Mouse (Mus musculus): ENCODE measurements around the gene Ehmt2. TPM values are rescaled to one million over a fixed set of nuclear protein-coding genes. Genes with fewer than 3 reads are reported as not detected.

The Ehmt2 gene
- polyA plus RNA-seq, 1 experiment from 2014 or later, result 93.7 TPM

GRCm38 (mm10) chr17:34910982-34911381 is 12.7 kb downstream of the Ehmt2 start:
- 84% methylated on average over 10 of the region's 10 CpGs for WGBS
- no peak overlapping the region for H3K27ac ChIP-seq
- no peak for ATAC-seq (replicated peaks; ENCODE audit: low FRiP score)

DNA sequence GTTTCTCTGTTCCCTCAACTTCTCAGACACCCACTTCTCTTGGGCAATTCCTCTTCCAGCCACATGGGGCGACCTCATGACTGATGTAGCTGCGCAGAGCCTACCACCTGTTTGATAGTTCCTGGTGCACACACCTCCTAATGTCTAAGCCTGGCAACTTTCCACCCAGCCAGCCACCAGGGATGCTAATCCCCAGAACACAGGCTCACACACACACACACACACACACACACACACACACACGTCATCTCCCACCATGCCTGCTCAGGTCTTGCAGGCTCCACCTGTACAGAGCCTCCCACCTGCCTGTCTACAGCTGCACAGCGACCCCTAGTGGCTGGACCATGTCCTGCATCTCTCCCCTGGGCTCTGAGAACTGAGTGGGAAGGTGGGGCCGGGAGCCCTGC is 13.7 kb downstream of the Ehmt2 start:
- 47% methylated on average over 5 of the region's 5 CpGs for WGBS
- H3K4me1 ChIP-seq, result peaks cover 19% of the 10 kb centered on the region
- no peaks in the 10 kb centered on the region for H3K27me3 ChIP-seq
- no peak overlapping the region for H3K9ac ChIP-seq
- H3K4me2 ChIP-seq, result no peak overlapping the region
- no peak overlapping the region for H3K4me3 ChIP-seq (replicated peaks)
- peaks cover 68% of the 10 kb centered on the region for H3K36me3 ChIP-seq
- ATAC-seq (replicated peaks; ENCODE audit: low FRiP score), result peak; percentile 23; the same call in 1 of the 2 replicates
- H3K9me3 ChIP-seq (replicated peaks), result no peaks in the 10 kb centered on the region
- H3K27ac ChIP-seq, result no peak overlapping the region

More at GRCm38 (mm10) chr17:34910982-34911381, 12.7 kb downstream of the Ehmt2 start:
- H3K27me3 ChIP-seq, result no peaks in the 10 kb centered on the region
- no peak overlapping the region for H3K4me3 ChIP-seq (replicated peaks)
- H3K9ac ChIP-seq, result no peak overlapping the region
- no peak overlapping the region for H3K4me2 ChIP-seq
- H3K9me3 ChIP-seq (replicated peaks), result no peaks in the 10 kb centered on the region
- H3K4me1 ChIP-seq, result peaks cover 19% of the 10 kb centered on the region
- peaks cover 78% of the 10 kb centered on the region for H3K36me3 ChIP-seq

DNA sequence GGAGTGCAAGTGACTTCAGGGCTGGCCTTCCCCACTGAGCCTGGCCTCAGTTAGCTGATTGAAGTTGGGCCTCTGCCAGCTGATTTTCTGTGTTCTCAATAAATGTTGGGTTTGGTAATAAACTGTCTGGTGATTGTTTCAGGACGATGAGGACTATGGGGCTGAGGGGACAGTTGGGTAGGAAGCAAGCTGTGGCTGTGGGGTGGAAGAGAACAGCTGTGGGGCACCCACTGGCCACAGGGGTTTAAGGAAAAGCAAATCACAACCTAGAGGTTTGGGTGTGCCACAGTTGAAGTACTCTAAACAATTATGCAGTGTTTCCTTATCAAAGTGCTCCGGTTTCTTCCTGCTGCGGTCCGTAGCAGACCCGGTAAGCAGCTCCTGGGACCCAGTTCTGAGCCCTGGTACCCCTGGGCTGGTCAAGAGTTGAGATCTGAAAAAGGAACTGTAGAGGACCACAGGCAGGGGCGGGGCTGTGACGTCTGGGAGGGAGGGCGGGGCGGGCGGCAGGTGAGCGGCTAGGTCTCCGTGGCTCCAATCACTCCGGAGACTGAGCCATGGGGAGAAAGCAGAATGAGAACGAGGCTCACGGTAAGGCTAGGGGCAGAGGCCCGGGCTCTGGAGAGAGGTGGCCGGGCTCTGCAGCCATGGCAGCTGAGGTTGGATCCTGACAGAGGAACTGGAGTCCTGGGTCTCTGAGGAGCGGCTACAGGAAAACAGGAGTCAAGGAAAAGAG is 15.8 kb downstream of the Ehmt2 start, which contains the start of gene Slc44a4:
Slc44a4 (plus strand) TSS at position 537 of the 736 bp plus-strand sequence.
- Histone ChIP-seq H3K4me1 (peaks cover 19% of the 10 kb centered on the region), H3K27ac (peak within 1 kb of the TSS; percentile 81), H3K9me3 (replicated peaks) (no peaks in the 10 kb centered on the region), H3K36me3 (peaks cover 47% of the 10 kb centered on the region), H3K4me3 (replicated peaks) (peak within 1 kb of the TSS; percentile 17), H3K4me2 (peak within 1 kb of the TSS; percentile 46), H3K9ac (0 out of 2 replicates have a peak within 1 kb of the TSS, but pooled peaks have one; percentile 18), H3K27me3 (no peaks in the 10 kb centered on the region)
- 34% methylated on average over 18 of the region's 18 CpGs for WGBS
- no peak for ATAC-seq (replicated peaks; ENCODE audit: low FRiP score)

DNA sequence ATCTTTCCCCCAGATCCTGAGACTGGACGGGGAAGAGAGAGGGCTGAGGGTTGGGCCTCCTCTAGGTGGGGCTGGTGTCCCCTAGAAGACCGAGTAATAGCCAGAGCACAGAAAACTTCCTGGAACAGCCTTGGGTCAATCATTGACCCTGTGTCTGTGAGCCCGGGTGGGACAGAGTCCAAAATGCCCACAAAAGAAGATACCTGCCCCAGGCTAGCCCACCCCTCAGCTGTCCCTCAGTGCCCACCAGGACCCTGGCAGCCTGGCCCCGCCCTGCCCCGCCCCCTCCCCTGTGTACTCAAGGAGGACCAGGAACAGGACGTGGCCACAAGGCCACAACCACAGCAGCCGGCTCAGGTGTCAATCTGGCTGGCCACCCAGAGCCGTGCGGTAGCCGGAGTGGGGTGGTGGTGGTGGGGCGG is 17.2 kb downstream of the Ehmt2 start:
- H3K4me1 ChIP-seq, result peaks cover 19% of the 10 kb centered on the region
- WGBS, result 7% methylated on average over 11 of the region's 11 CpGs
- H3K27me3 ChIP-seq, result no peaks in the 10 kb centered on the region
- H3K4me3 ChIP-seq (replicated peaks), result peak overlapping the region; percentile 17
- H3K4me2 ChIP-seq, result peak overlapping the region; percentile 46
- peak overlapping the region; percentile 29 for H3K9ac ChIP-seq
- H3K9me3 ChIP-seq (replicated peaks), result no peaks in the 10 kb centered on the region
- H3K36me3 ChIP-seq, result peaks cover 34% of the 10 kb centered on the region
- H3K27ac ChIP-seq, result peak overlapping the region; percentile 81
- peak; percentile 85 for ATAC-seq (replicated peaks; ENCODE audit: low FRiP score)

DNA sequence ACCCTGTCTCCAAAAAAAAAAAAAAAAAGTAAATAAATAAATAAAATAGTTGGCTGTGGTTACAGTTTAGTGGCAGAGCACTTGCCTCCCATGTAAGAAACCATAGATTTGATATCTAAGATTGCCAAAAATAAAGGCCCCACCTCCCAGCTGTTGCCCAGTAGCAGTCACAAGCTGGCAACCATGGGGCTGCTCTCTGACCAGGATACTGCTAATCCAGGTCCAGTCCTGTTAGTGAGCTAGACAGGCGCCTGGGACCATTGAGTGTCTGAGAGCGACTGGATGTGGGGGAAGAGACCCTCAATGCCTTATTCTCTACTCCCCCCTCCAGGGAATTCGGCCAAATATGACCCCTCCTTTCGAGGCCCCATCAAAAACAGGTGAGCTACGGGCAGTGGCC is 18.0 kb downstream of the Ehmt2 start:
- H3K27ac ChIP-seq, result no peak overlapping the region
- H3K36me3 ChIP-seq, result peaks cover 25% of the 10 kb centered on the region
- H3K27me3 ChIP-seq, result no peaks in the 10 kb centered on the region
- 83% methylated on average over 5 of the region's 5 CpGs for WGBS
- ATAC-seq (replicated peaks; ENCODE audit: low FRiP score), result no peak
- H3K9me3 ChIP-seq (replicated peaks), result no peaks in the 10 kb centered on the region
- H3K4me2 ChIP-seq, result no peak overlapping the region
- no peak overlapping the region for H3K4me3 ChIP-seq (replicated peaks)
- no peak overlapping the region for H3K9ac ChIP-seq
- peaks cover 19% of the 10 kb centered on the region for H3K4me1 ChIP-seq

- H3K9me3 ChIP-seq (replicated peaks), result no peaks in the 10 kb centered on the region
- H3K27me3 ChIP-seq, result no peaks in the 10 kb centered on the region
- 74% methylated on average over 9 of the region's 9 CpGs for WGBS
- no peak for ATAC-seq (replicated peaks; ENCODE audit: low FRiP score)
- no peak overlapping the region for H3K4me2 ChIP-seq
- H3K4me3 ChIP-seq (replicated peaks), result no peak overlapping the region
- peaks cover 19% of the 10 kb centered on the region for H3K4me1 ChIP-seq
- peaks cover 16% of the 10 kb centered on the region for H3K36me3 ChIP-seq
- H3K27ac ChIP-seq, result no peak overlapping the region
- H3K9ac ChIP-seq, result no peak overlapping the region
These were observed 18.9 kb downstream of the Ehmt2 start for GRCm38 (mm10) chr17:34917188-34917587.

DNA sequence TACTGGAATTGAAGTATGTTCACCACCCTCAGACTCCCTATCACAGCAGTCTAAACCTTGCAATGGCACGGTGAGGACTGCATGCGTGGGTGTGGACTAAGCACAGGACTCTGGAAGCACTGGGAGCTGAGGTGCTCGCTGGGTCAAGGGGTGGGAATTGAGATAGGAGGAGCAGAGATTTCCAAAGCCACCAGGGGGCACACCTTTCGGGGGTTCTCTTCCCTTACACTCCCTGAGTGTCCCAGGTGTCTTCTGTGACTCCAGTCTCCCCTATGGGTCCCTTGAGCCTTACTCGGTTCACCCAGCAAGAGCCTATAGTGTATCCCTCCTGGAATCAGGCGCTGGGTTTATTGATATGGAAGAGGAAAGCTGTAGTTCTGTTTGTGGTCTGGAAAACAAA is 24.7 kb downstream of the Ehmt2 start:
- Histone ChIP-seq H3K9me3 (replicated peaks) (no peaks in the 10 kb centered on the region), H3K9ac (no peak overlapping the region), H3K27ac (no peak overlapping the region), H3K4me2 (no peak overlapping the region), H3K36me3 (no peaks in the 10 kb centered on the region), H3K4me3 (replicated peaks) (no peak overlapping the region), H3K27me3 (no peaks in the 10 kb centered on the region), H3K4me1 (0 out of 2 replicates have a peak, but pooled peaks cover 7% of the 10 kb centered on the region)
- WGBS, result 42% methylated on average over 6 of the region's 6 CpGs
- ATAC-seq (replicated peaks; ENCODE audit: low FRiP score), result no peak

GRCm38 (mm10) chr17:34924258-34924657 is 26.0 kb downstream of the Ehmt2 start:
- 67% methylated on average over 5 of the region's 5 CpGs for WGBS
- no peak for ATAC-seq (replicated peaks; ENCODE audit: low FRiP score)

GRCm38 (mm10) chr17:34927306-34928019 is 29.2 kb downstream of the Ehmt2 start:
- Histone ChIP-seq H3K27me3 (no peaks in the 10 kb centered on the region), H3K9me3 (replicated peaks) (no peaks in the 10 kb centered on the region), H3K27ac (no peak overlapping the region), H3K36me3 (peaks cover under 1% of the 10 kb centered on the region; the same call in 1 of the 2 replicates), H3K4me3 (replicated peaks) (no peak overlapping the region), H3K4me2 (no peak overlapping the region), H3K4me1 (peaks cover 20% of the 10 kb centered on the region), H3K9ac (no peak overlapping the region)
- no peak for ATAC-seq (replicated peaks; ENCODE audit: low FRiP score)
- 90% methylated on average over 18 of the region's 18 CpGs for WGBS

More at GRCm38 (mm10) chr17:34924258-34924657, 26.0 kb downstream of the Ehmt2 start:
- H3K27me3 ChIP-seq, result no peaks in the 10 kb centered on the region
- H3K9ac ChIP-seq, result no peak overlapping the region
- no peaks in the 10 kb centered on the region for H3K9me3 ChIP-seq (replicated peaks)
- no peak overlapping the region for H3K4me3 ChIP-seq (replicated peaks)
- no peaks in the 10 kb centered on the region for H3K36me3 ChIP-seq
- H3K4me2 ChIP-seq, result no peak overlapping the region
- no peak overlapping the region for H3K27ac ChIP-seq
- H3K4me1 ChIP-seq, result 0 out of 2 replicates have a peak, but pooled peaks cover 7% of the 10 kb centered on the region

DNA sequence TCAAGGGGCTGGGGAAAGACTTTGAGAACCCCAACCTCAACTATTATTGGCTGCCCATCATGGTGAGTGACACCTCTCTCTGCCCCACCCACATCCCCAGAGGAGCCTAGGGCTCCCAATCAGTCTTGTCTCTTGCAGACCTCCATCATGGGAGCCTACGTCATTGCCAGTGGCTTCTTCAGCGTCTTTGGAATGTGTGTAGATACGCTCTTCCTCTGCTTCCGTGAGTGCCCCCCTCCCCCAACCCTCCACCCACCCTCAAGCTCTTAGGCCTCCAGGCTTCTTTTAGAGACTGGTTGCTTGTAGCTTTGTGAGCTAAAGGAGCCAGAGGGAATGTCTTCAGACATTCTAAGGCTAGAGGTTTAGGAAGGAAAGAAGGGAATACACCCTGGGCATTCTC is 30.6 kb downstream of the Ehmt2 start:
- 76% methylated on average over 4 of the region's 4 CpGs for WGBS
- H3K9me3 ChIP-seq (replicated peaks), result no peaks in the 10 kb centered on the region
- no peak overlapping the region for H3K4me3 ChIP-seq (replicated peaks)
- H3K4me1 ChIP-seq, result peaks cover 19% of the 10 kb centered on the region
- H3K9ac ChIP-seq, result no peak overlapping the region
- no peak for ATAC-seq (replicated peaks; ENCODE audit: low FRiP score)
- H3K27ac ChIP-seq, result no peak overlapping the region
- peaks cover 2% of the 10 kb centered on the region; the same call in 1 of the 2 replicates for H3K36me3 ChIP-seq
- H3K27me3 ChIP-seq, result no peaks in the 10 kb centered on the region
- H3K4me2 ChIP-seq, result no peak overlapping the region

- Histone ChIP-seq H3K27ac (peak within 1 kb of the TSS; percentile 66), H3K27me3 (no peaks in the 10 kb centered on the region), H3K9ac (peak within 1 kb of the TSS; percentile 72), H3K4me2 (peak within 1 kb of the TSS; percentile 94), H3K9me3 (replicated peaks) (no peaks in the 10 kb centered on the region), H3K4me3 (replicated peaks) (peak within 1 kb of the TSS; percentile 73), H3K4me1 (peaks cover 30% of the 10 kb centered on the region), H3K36me3 (peaks cover 16% of the 10 kb centered on the region)
- peak; percentile 98 for ATAC-seq (replicated peaks; ENCODE audit: low FRiP score)
- under 1% methylated on average over 38 of the region's 38 CpGs for WGBS
These were observed 32.9 kb downstream of the Ehmt2 start, which contains the start of gene Neu1 for GRCm38 (mm10) chr17:34931061-34931734. Gene Neu1 (plus strand): TSS chr17:34931253.

All from kidney, embryonic 15.5 days (tissue).